Mouse (Mus musculus) heart, embryonic 15.5 days (tissue): ENCODE results near the gene Copz2. TPM values are rescaled to one million over a fixed set of nuclear protein-coding genes. Genes with fewer than 3 reads are reported as not detected.
"Not testable (repeated sequence)": the region's sequence is repeated elsewhere in the genome, so short reads cannot be mapped to it uniquely, and the experiment has no call there.

ENCODE experiments used
- ATAC-seq: fragments of 200-750 bp; cut with Nextera tagmentation; replicated peaks from 2 replicates; pipeline ENCODE4 v1.8.0; 2017; ENCODE audit warnings: low read depth, moderate TSS enrichment; ENCODE audit not compliant: insufficient number of reproducible peaks, insufficient read depth, low FRiP score
- H3K27ac ChIP-seq: fragments of 300-500 bp; sonication (generic); 2 replicates; pipeline ENCODE4 v1.5.1; 2015; ENCODE audit warnings: mild to moderate bottlenecking, inconsistent platforms
- H3K27me3 ChIP-seq: fragments of 300-500 bp; sonication (generic); 2 replicates; pipeline ENCODE4 v1.6.1; 2015; ENCODE audit warnings: inconsistent platforms
- H3K36me3 ChIP-seq: fragments of 300-500 bp; sonication (generic); 2 replicates; pipeline ENCODE4 v1.6.1; 2015; ENCODE audit warnings: mild to moderate bottlenecking, inconsistent platforms
- H3K4me1 ChIP-seq: fragments of 300-500 bp; sonication (generic); replicated peaks from 2 replicates; pipeline ENCODE4 v1.6.1; 2015; ENCODE audit warnings: inconsistent platforms
- H3K4me2 ChIP-seq: fragments of 300-500 bp; sonication (generic); 2 replicates; pipeline ENCODE4 v1.6.1; 2015; ENCODE audit warnings: inconsistent platforms, mild to moderate bottlenecking, moderate library complexity
- H3K4me3 ChIP-seq: fragments of 300-500 bp; sonication (generic); 2 replicates; pipeline ENCODE4 v1.5.1; 2015; ENCODE audit warnings: mild to moderate bottlenecking, inconsistent platforms
- H3K9ac ChIP-seq: fragments of 300-500 bp; sonication (generic); 2 replicates; pipeline ENCODE4 v1.6.1; 2015; ENCODE audit warnings: mild to moderate bottlenecking, inconsistent platforms
- H3K9me3 ChIP-seq: fragments of 300-500 bp; sonication (generic); replicated peaks from 2 replicates; pipeline ENCODE4 v1.6.1; 2016; ENCODE audit warnings: inconsistent platforms
- WGBS: fragments of 180-500 bp; shearing (Covaris S2); methylation state at CpG from one replicate; pipeline ENCODE4 v1.1.7; 2015; ENCODE audit warnings: mixed read lengths; 5-methylcytosine and 5-hydroxymethylcytosine counted together
- polyA plus RNA-seq: library from polyadenylated mRNA; unstranded; fragments of >200 nt; fragmentation: Nextera tagmentation; extraction: Ambion mirVana; gene quantifications from 2 replicates; pipeline ENCODE4 v1.2.1, GENCODE M21; 2015

Copz2 gene
- polyA plus RNA-seq, 1 experiment from 2014 or later: 122 TPM

- Histone ChIP-seq H3K9me3 (no peaks in the 10 kb centered on the region), H3K27me3 (0 out of 2 replicates have a peak, but pooled peaks cover 4% of the 10 kb centered on the region), H3K4me3 (no peak overlapping the region), H3K4me1 (no peaks in the 10 kb centered on the region), H3K4me2 (no peak overlapping the region), H3K36me3 (no peaks in the 10 kb centered on the region), H3K27ac (no peak overlapping the region), H3K9ac (no peak overlapping the region)
- 26% methylated on average over 8 of the region's 8 CpGs for WGBS
- no peak for ATAC-seq
These were observed 9.4 kb upstream of the Copz2 start for GRCm38 (mm10) chr11:96840290-96840689.

GRCm38 (mm10) chr11:96843627-96844026, 6.0 kb upstream of the Copz2 start:
- H3K27me3 ChIP-seq: no peaks in the 10 kb centered on the region
- H3K4me2 ChIP-seq: no peak overlapping the region
- H3K4me3 ChIP-seq: no peak overlapping the region
- no peak overlapping the region for H3K9ac ChIP-seq
- WGBS: 54% methylated on average over 3 of the region's 3 CpGs
- H3K9me3 ChIP-seq: no peaks in the 10 kb centered on the region
- ATAC-seq: no peak
- no peaks in the 10 kb centered on the region for H3K4me1 ChIP-seq
- no peak overlapping the region for H3K27ac ChIP-seq
- H3K36me3 ChIP-seq: no peaks in the 10 kb centered on the region

- Histone ChIP-seq H3K4me3 (no peak overlapping the region), H3K9me3 (no peaks in the 10 kb centered on the region), H3K4me1 (peaks cover 8% of the 10 kb centered on the region), H3K4me2 (no peak overlapping the region), H3K27me3 (no peaks in the 10 kb centered on the region), H3K27ac (no peak overlapping the region), H3K9ac (no peak overlapping the region), H3K36me3 (no peaks in the 10 kb centered on the region)
- WGBS: 48% methylated on average over 3 of the region's 3 CpGs
- ATAC-seq: no peak
These were observed 2.4 kb upstream of the Copz2 start for GRCm38 (mm10) chr11:96847240-96847639.

- Histone ChIP-seq H3K27ac (no peak overlapping the region), H3K4me2 (no peak overlapping the region), H3K9me3 (no peaks in the 10 kb centered on the region), H3K4me1 (peaks cover 8% of the 10 kb centered on the region), H3K9ac (no peak overlapping the region), H3K27me3 (no peaks in the 10 kb centered on the region), H3K36me3 (0 out of 2 replicates have a peak, but pooled peaks cover 6% of the 10 kb centered on the region), H3K4me3 (no peak overlapping the region)
- WGBS: 69% methylated on average over 9 of the region's 9 CpGs
- ATAC-seq: no peak
These were observed 976 bp upstream of the Copz2 start for GRCm38 (mm10) chr11:96848694-96849093.

- H3K36me3 ChIP-seq, ATAC-seq, H3K27me3 ChIP-seq, H3K4me1 ChIP-seq, H3K27ac ChIP-seq, H3K9me3 ChIP-seq: not testable (repeated sequence)
- H3K9ac ChIP-seq: 0 out of 2 replicates have a peak overlapping the region, but pooled peaks have one; percentile 74
- peak overlapping the region; percentile 84 for H3K4me2 ChIP-seq
- 68% methylated on average over 5 of the region's 5 CpGs for WGBS
- peak overlapping the region; percentile 65 for H3K4me3 ChIP-seq
These were observed 525 bp upstream of the Copz2 start for GRCm38 (mm10) chr11:96849145-96849544.

GRCm38 (mm10) chr11:96857446-96857845, 7.8 kb downstream of the Copz2 start:
- no peak for ATAC-seq
- Histone ChIP-seq H3K4me3 (no peak overlapping the region), H3K27ac (no peak overlapping the region), H3K9ac (no peak overlapping the region), H3K27me3 (no peaks in the 10 kb centered on the region), H3K36me3 (peaks cover 16% of the 10 kb centered on the region; the same call in 1 of the 2 replicates), H3K4me2 (no peak overlapping the region), H3K9me3 (no peaks in the 10 kb centered on the region), H3K4me1 (peaks cover 20% of the 10 kb centered on the region)
- WGBS: 66% methylated on average over 5 of the region's 5 CpGs

GRCm38 (mm10) chr11:96859635-96860034, 10.0 kb downstream of the Copz2 start:
- H3K4me2 ChIP-seq: no peak overlapping the region
- H3K27me3 ChIP-seq: no peaks in the 10 kb centered on the region; the same call in 1 of the 2 replicates
- H3K36me3 ChIP-seq: peaks cover 7% of the 10 kb centered on the region; the same call in 1 of the 2 replicates
- 87% methylated on average over 4 of the region's 4 CpGs for WGBS
- no peaks in the 10 kb centered on the region for H3K9me3 ChIP-seq
- no peak overlapping the region for H3K27ac ChIP-seq
- no peak overlapping the region for H3K4me3 ChIP-seq
- peaks cover 36% of the 10 kb centered on the region for H3K4me1 ChIP-seq
- H3K9ac ChIP-seq: no peak overlapping the region
- ATAC-seq: no peak

GRCm38 (mm10) chr11:96860564-96860963, 10.9 kb downstream of the Copz2 start:
- no peaks in the 10 kb centered on the region for H3K9me3 ChIP-seq
- WGBS: 10% methylated on average over 8 of the region's 8 CpGs
- no peak overlapping the region for H3K4me3 ChIP-seq
- ATAC-seq: peak; percentile 68
- H3K36me3 ChIP-seq: peaks cover 5% of the 10 kb centered on the region; the same call in 1 of the 2 replicates
- no peaks in the 10 kb centered on the region; the same call in 1 of the 2 replicates for H3K27me3 ChIP-seq
- H3K4me2 ChIP-seq: peak overlapping the region; percentile 88
- H3K9ac ChIP-seq: no peak overlapping the region
- H3K27ac ChIP-seq: peak overlapping the region; percentile 77
- H3K4me1 ChIP-seq: peaks cover 36% of the 10 kb centered on the region

GRCm38 (mm10) chr11:96861446-96861845, 11.8 kb downstream of the Copz2 start:
- H3K4me3 ChIP-seq: peak overlapping the region; percentile 50
- H3K4me2 ChIP-seq: peak overlapping the region; percentile 88
- peak overlapping the region; percentile 41; the same call in 1 of the 2 replicates for H3K9ac ChIP-seq
- H3K9me3 ChIP-seq: no peaks in the 10 kb centered on the region
- peaks cover 36% of the 10 kb centered on the region for H3K4me1 ChIP-seq
- H3K27me3 ChIP-seq: no peaks in the 10 kb centered on the region; the same call in 1 of the 2 replicates
- H3K36me3 ChIP-seq: peaks cover 5% of the 10 kb centered on the region; the same call in 1 of the 2 replicates
- WGBS: under 1% methylated on average over 20 of the region's 20 CpGs
- peak; percentile 43 for ATAC-seq
- H3K27ac ChIP-seq: peak overlapping the region; percentile 77

- peak overlapping the region; percentile 41; the same call in 1 of the 2 replicates for H3K9ac ChIP-seq
- WGBS: under 1% methylated on average over 31 of the region's 31 CpGs
- peak overlapping the region; percentile 50 for H3K4me3 ChIP-seq
- ATAC-seq: peak; percentile 86
- peaks cover 5% of the 10 kb centered on the region; the same call in 1 of the 2 replicates for H3K36me3 ChIP-seq
- peak overlapping the region; percentile 77 for H3K27ac ChIP-seq
- H3K27me3 ChIP-seq: no peaks in the 10 kb centered on the region; the same call in 1 of the 2 replicates
- peak overlapping the region; percentile 88 for H3K4me2 ChIP-seq
- no peaks in the 10 kb centered on the region for H3K9me3 ChIP-seq
- peaks cover 36% of the 10 kb centered on the region for H3K4me1 ChIP-seq
These were observed 12.2 kb downstream of the Copz2 start for GRCm38 (mm10) chr11:96861878-96862289.

GRCm38 (mm10) chr11:96862534-96862933, 12.9 kb downstream of the Copz2 start:
- WGBS: 75% methylated on average over 12 of the region's 12 CpGs
- H3K36me3 ChIP-seq: peaks cover 3% of the 10 kb centered on the region; the same call in 1 of the 2 replicates
- no peak overlapping the region for H3K4me3 ChIP-seq
- H3K27ac ChIP-seq: no peak overlapping the region; the same call in 1 of the 2 replicates
- peaks cover 36% of the 10 kb centered on the region for H3K4me1 ChIP-seq
- no peak overlapping the region for H3K9ac ChIP-seq
- no peaks in the 10 kb centered on the region for H3K9me3 ChIP-seq
- H3K4me2 ChIP-seq: no peak overlapping the region
- H3K27me3 ChIP-seq: no peaks in the 10 kb centered on the region; the same call in 1 of the 2 replicates
- no peak for ATAC-seq
